Mouse (Mus musculus): Measurements from ENCODE around the gene Slc24a4.

DNA sequence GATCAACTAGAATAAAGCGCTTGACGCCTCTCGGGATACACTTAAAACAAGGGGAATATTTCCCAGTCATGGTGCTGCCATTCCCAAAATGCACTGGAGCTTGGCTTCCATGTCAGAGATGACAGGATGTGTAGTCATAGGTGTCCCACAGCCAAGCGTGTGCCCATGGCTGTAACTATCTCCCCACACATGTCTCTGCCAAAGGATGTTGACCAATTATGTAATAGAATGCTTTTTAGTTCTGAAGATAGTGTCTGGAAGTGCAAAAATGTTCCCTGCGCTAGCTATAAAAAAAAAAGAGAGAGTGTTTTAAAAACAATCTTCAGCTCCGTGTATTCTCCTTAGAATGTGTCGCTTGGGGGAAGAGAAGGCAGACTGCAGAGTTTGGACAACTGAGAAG lies 36.1 kb downstream of the Slc24a4 start:
- TF ChIP-seq CTCF (IDR thresholded peaks at IDR 0.05; ENCODE audit: extremely low read depth, insufficient read depth, low read length): no peak
- TF ChIP-seq POLR2A (IDR thresholded peaks at IDR 0.05; ENCODE audit: extremely low read depth, insufficient read depth, low read length): no peak

All from cortical plate, adult 2 months (tissue).